ENCODE assay signal across 8 mouse cellular contexts in genomic region chr10:69253686-69254080, GRCm38 (mm10). TPM values are rescaled to one million over a fixed set of nuclear protein-coding genes. Genes with fewer than 3 reads are reported as not detected.
A peak's percentile ranks its signal among the peaks of the same experiment; 100 is the strongest.
DNase-seq lines count a peak whose midpoint lies in the region; ATAC-seq and TF ChIP-seq lines count a peak whose summit lies in the region.

No protein-coding gene starts in this region.

- TF ChIP-seq CTCF in spleen, adult 2 months (IDR thresholded peaks at IDR 0.05; ENCODE audit: extremely low read depth, insufficient read depth, insufficient read length, insufficient replicate concordance): no peak

- H3K4me2 ChIP-seq in heart, embryonic 13.5 days: no peak overlapping the region
- no peak overlapping the region for H3K4me2 ChIP-seq in limb, embryonic 13.5 days (replicated peaks)

- no peaks in the 10 kb centered on the region for H3K9me3 ChIP-seq in heart, embryonic 13.5 days
- H3K9me3 ChIP-seq in limb, embryonic 13.5 days: no peaks in the 10 kb centered on the region

- H3K4me3 ChIP-seq in heart, embryonic 13.5 days: no peak overlapping the region
- no peak overlapping the region for H3K4me3 ChIP-seq in spleen, adult 2 months (ENCODE audit: extremely low read depth, insufficient read depth, insufficient read length)
- H3K4me3 ChIP-seq in limb, embryonic 13.5 days: no peak overlapping the region

- H3K36me3 ChIP-seq in heart, embryonic 13.5 days: peaks cover 42% of the 10 kb centered on the region
- H3K36me3 ChIP-seq in spleen, adult 2 months (ENCODE audit: control insufficient read depth, insufficient read depth, low read length): no peaks in the 10 kb centered on the region
- peaks cover 27% of the 10 kb centered on the region for H3K36me3 ChIP-seq in limb, embryonic 13.5 days

- no peaks in the 10 kb centered on the region for H3K27me3 ChIP-seq in heart, embryonic 13.5 days (replicated peaks)
- no peaks in the 10 kb centered on the region for H3K27me3 ChIP-seq in spleen, adult 2 months (ENCODE audit: control insufficient read depth, insufficient read depth, low read length)
- H3K27me3 ChIP-seq in limb, embryonic 13.5 days: no peaks in the 10 kb centered on the region

- TF ChIP-seq POLR2A in spleen, adult 2 months (IDR thresholded peaks at IDR 0.05; ENCODE audit: low read depth, low read length): no peak

- 53% methylated on average over 5 of the region's 5 CpGs for WGBS in heart, embryonic 13.5 days
- WGBS in spleen, adult 2 months: 65% methylated on average over 5 of the region's 5 CpGs
- WGBS in limb, embryonic 13.5 days: 50% methylated on average over 5 of the region's 5 CpGs

- no peak for DNase-seq in heart, postnatal 36 days
- DNase-seq in spleen, adult 2 months (ENCODE audit: low read depth in 1 of 2, low spot score in 2 of 2): no peak
- DNase-seq in spleen, adult 12 weeks (ENCODE audit: low spot score): no peak
- DNase-seq in cerebellum, adult 9-11 months: no peak
- no peak for DNase-seq in left cerebral cortex, adult 9 months (ENCODE audit: low spot score in 2 of 2)
- DNase-seq in layer of hippocampus, adult 8-10 months (ENCODE audit: low spot score in 2 of 2): no peak

- H3K27ac ChIP-seq in heart, embryonic 13.5 days (replicated peaks): peak overlapping the region; percentile 92
- H3K27ac ChIP-seq in spleen, adult 2 months (ENCODE audit: insufficient read depth, low read length): peak overlapping the region; percentile 93
- H3K27ac ChIP-seq in limb, embryonic 13.5 days: peak overlapping the region; percentile 85

- peak overlapping the region; percentile 25 for H3K9ac ChIP-seq in heart, embryonic 13.5 days
- no peak overlapping the region for H3K9ac ChIP-seq in limb, embryonic 13.5 days

- ATAC-seq in heart, embryonic 13.5 days (ENCODE audit: extremely low read depth, insufficient number of reproducible peaks, low FRiP score, low TSS enrichment): no peak
- ATAC-seq in limb, embryonic 13.5 days (ENCODE audit: low FRiP score, low read depth): 0 out of 2 replicates have a peak, but pooled peaks have one; percentile 13

- peaks cover 46% of the 10 kb centered on the region for H3K4me1 ChIP-seq in heart, embryonic 13.5 days
- peaks cover 22% of the 10 kb centered on the region; the same call in 1 of the 2 replicates for H3K4me1 ChIP-seq in spleen, adult 2 months (ENCODE audit: control insufficient read depth, insufficient read depth, insufficient read length)
- H3K4me1 ChIP-seq in limb, embryonic 13.5 days: peaks cover 29% of the 10 kb centered on the region

- intact Hi-C loops in heart, postnatal 36 days (cut with DNase I): loop anchor here (2.0 kb wide), 1 partner anchor 53 kb away; no protein-coding TSS in a partner anchor

RNA-seq across cellular contexts. Expression of gene A930033H14Rik, which starts 40.8 kb away (rescaled TPM):
- 1.6 TPM in 2 replicates for polyA plus RNA-seq in heart, embryonic 13.5 days (2015; fragmentation: Nextera tagmentation; extraction: Ambion mirVana)
- 1 to 10 TPM; 1.1 to 3.2 TPM for total RNA-seq in heart, postnatal 36 days (2021)
- 0.53 and 0.58 TPM in 2 replicates for polyA plus RNA-seq in spleen, adult 2 months (2012; rRNA removed)
- 2.7 and 3.1 TPM in 2 replicates for polyA plus RNA-seq in limb, embryonic 13.5 days (2015; fragmentation: Nextera tagmentation; extraction: Ambion mirVana)
- total RNA-seq in layer of hippocampus, adult 8-10 months (2022): 1 to 10 TPM; 2.0 to 2.9 (median 2.2) TPM
